Mouse (Mus musculus) cerebellum, adult (tissue): ENCODE data around the gene Tnni3.
"Not testable (repeated sequence)": the region's sequence is repeated elsewhere in the genome, so short reads cannot be mapped to it uniquely, and the experiment has no call there.

Source experiments
- ATAC-seq: cut with Nextera tagmentation; 2 replicates; pipeline ENCODE4 v1.9.2; 2017; ENCODE audit warnings: mild to moderate bottlenecking, moderate library complexity, mixed read lengths; ENCODE audit not compliant: insufficient number of reproducible peaks, low FRiP score, low TSS enrichment

Gene Tnni3

DNA sequence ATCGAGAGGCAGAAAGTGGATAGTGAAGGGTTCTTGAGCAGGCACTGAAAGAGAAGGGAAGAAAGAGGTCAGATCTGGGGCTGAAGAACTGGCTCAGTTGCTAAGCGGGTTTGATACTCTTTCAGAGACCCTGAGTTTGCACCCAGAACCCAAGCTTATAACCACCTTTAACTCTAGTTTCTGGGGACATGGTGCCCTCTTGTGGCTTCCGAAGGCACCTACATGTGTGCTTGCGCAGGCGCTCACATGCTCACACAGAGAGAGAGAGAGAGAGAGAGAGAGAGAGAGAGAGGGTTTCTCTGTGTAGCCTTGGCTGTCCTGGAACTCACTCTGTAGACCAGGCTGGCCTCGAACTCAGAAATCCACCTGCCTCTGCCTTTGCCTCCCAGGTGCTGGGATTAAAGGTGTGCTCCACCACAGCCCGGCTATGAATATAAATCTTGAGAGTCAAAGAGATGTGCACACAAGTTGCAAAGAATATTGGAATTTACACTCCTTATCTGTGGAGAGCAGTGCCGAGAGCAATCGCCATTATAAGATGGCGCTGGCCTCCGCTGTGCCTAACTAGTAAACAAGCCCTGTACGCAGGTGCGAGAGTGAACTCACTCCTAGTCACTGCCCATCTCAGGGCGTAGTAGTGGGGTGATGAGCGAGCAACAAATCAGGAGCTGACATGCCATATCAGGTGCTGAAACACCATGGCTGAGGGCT is at the start of gene Tnni3:
Gene Tnni3, minus strand, starts transcription at position 18 of the 711 bp plus-strand sequence.
- 0 out of 2 replicates have a peak, but pooled peaks have one; percentile 4 for ATAC-seq

DNA sequence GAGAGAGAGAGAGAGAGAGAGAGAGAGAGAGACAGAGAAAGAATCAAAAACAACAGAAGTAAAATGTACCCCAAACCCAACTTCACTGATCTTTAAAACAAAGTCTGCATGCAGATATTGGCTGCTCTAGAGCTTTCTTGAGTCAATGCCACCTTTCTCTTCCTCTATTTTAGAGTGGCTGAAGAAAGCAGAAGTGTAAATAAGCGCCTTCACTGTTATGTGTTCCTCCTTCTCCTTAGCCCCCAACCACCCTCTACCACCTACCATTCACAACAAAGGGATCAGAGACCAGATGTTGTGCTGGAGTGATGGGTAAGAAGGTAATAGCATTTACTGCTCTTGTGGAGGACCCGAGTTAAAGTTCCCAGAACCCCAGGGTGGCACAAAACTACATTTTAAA is 48.3 kb upstream of the Tnni3 start:
- not testable (repeated sequence) for ATAC-seq

DNA sequence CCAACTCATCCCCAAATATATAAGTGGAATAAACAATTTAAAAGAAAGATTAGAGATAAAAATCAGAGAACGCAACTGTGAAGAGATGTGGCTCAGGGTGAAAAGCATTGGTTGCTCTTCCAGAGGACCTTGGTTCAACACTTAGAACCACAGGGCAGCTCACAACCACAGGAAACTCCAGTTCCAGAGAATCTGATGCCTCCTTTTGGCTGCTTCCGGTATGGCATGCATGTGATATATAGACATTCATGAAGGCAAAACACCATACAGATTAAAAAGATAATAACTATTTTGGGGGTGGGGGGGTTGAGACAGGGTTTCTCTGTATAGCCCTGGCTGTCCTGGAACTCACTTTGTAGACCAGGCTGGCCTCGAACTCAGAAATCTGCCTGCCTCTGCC is 38.6 kb upstream of the Tnni3 start:
- ATAC-seq: no peak

DNA sequence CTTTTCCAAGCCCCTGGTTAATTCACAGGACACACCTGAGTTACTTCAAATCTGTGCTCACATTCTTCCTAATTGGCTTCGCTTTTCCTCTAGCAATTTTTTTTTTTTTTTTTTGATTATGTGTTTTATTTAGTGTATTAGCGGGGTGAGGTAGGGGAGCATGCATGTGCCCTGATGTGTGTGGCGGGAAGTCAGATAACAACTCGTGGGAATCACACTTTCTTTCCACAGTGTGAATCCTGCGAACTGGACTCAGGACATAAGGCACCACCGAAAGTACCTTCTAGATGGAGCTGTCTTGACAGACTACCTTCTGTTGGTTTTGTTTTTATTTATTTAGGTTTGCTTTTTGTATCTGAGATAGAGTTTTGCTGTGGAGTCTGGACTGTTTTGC is 33.1 kb upstream of the Tnni3 start:
- ATAC-seq: no peak

DNA sequence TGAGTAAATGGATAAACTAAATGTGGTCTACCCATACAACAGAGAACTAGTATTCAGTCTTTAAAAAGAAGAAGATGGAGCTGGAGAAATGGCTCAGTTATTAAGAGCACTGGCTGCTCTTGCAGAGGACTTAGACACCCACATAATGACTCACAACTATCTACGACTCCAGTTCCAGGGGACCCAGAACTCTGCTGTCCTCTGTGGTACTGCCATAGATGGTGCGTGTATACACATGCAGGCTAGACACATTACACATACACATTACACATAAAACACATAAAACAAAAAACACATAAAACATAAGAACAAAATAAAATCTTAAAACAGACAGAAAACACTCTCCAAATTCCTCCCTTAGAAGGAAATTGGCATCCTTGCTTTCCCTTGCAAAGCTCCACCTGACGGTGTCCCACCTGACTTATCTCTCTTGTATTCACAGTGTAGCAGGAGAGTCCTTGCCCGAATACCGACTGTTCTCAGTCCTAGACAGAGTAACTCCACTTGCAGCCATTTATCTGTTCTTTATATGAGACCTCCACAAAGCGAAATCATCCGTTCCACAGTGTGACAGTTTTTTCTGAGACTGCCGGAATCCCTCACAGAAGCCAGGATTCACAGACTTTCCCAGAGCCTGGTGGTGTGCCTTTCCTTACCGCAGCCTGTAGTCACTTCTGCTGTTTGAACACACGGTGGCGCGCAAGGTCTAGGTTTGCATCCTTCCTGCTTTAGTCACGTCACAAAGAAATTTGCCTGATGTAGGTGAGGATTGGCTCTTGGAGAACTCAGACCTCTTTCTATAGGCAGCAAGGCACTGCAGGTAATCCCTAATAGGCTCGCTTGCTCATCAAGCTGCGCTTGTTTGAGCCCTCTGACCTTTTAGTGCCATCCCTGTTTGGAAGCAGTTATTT is 32.5 kb upstream of the Tnni3 start:
- peak; percentile 95 for ATAC-seq

DNA sequence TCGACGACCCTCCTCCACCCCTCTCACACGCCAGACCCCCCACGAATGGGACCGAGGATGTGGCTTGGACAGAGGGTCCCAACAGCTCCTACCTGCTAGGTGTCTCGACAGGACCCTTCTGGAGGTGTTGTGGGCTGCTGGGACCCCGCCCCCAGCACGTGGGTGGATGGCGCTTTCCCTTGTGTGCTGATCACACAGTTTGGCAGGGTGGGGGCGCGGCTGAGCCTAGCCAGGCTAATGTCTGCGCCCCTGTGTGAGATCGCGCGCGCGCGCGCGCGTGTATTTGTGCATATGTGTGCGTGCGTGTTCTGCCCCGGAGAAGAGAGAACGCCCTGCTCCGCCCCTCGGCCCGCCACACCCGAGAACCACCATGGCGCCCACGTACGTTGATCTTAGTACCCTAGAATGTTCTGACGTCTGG is 23.2 kb upstream of the Tnni3 start, which contains the start of gene Syt5:
Gene Syt5, minus strand, starts transcription at position 321 of the 421 bp plus-strand sequence.
- ATAC-seq: 0 out of 2 replicates have a peak, but pooled peaks have one; percentile 26

DNA sequence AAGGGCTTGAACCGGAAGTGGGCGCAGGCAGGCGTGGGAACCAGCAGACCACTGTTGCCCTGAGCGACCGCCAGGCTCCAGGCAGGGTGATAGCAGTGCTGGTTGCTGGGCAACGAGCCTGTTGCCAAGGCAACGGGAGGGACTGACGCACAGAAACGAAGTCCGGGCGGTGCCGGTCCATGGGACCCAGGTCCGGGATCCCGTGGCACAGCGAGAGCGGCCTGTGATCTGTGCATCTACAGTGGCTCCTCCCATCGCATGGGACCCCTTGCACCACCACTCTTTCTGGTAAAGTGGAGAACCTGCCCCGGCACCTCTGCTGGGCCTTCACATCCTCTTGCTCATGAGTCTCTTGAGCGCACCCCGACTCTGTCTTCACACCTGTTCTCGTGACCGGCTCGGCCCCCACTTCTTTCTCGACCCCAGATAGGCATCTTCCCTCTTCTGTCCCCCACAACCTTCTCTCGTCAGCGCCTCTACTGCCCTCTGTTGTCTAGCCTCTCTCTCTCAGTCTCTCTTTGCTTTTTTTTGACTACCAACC is 22.6 kb upstream of the Tnni3 start:
- peak; percentile 68; the same call in 1 of the 2 replicates for ATAC-seq

DNA sequence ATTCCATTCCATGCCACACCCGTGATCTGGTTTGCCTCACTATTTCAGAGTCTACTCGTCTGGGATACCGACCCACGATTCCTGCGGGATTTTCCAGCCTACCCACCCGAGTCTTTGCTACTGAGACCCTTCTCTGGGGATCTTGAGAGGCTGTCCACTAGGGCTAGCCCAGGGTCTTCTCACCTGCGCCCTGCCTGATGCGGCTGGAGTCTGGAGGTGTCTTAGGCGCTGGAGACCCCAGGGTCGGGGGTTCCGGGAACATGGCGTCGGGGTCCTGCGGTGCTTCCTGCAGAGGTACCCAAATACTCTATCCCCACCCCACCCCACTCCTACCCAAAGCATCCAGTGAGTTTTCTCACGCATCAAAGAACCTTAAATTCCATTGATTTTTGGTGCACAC is 22.0 kb upstream of the Tnni3 start:
- ATAC-seq: no peak

DNA sequence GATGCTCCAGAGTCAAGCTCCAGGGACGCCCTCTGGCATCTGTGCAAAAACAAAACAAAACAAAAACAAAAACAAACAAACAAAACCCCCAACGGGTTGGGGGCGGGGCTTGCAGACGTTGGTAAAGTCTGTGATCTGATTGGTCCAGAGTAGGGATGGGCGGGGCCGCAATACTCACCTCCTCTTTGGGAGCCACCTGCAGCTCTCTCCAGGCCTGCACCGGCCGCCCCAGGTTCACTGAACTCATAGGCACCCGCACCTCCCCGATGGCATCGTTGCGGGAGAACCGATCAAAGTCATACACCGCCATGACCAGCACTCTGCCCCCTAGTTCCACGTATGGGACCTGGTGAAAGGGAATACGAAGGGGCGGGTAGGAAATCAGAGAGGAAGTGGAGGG is 18.0 kb upstream of the Tnni3 start:
- no peak for ATAC-seq

DNA sequence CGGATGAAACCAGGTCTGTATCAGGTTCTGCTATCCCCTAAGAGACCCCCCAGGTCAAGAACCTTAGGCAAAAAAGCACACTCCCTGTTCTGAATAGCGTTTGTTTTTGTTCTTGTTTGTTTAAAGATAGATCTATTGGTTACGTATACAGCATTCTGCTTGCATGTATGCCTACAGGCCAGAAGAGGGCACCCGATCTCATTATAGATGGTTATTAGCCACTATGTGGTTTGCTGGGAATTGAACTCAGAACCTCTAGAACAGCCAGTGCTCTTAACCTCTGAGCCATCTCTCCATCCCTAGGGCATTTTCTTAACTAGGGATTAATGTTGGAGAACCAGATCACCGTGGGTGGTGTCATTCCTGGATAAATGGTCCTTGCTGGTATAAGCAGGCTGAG is 17.3 kb upstream of the Tnni3 start:
- ATAC-seq: no peak

DNA sequence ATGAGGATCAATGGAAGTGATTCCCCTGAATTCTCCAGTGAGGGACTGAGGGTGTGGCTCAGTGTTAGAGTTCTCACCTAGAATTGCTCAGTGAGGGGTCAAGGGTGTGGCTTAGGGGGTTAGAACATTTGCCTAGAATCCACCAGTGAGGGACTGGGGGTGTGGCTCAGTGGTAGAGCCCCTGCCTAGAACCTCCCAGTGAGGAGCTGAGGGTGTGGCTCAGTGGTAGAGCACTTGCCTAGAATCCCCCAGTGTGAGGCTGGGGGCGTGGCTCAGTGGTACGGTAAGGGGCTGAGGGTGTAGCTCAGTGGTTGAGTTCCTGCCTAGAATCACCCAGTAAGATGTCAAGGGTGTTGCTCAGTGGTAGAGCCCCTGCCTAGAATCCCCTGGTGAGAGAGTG is 15.0 kb upstream of the Tnni3 start:
- no peak for ATAC-seq

DNA sequence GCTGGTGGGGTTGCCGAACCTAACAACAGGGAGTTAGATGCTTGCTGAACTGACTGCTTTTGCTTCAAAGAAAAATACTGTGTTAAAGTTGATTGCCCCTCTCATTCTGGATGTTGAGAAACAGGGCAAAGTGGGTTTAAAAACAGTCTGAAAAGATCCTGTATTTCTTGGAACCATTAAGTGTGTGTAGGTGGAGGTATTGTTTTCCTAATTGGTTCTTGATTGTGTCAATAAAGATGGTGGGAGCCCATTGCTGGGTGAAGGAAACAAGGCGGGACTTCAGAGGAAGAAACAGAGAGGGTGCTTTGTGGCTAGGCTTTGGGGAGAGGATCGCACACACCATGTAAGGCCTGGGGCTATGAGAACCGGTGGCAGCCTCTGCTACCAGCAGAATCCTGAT is 13.2 kb upstream of the Tnni3 start:
- ATAC-seq: no peak

DNA sequence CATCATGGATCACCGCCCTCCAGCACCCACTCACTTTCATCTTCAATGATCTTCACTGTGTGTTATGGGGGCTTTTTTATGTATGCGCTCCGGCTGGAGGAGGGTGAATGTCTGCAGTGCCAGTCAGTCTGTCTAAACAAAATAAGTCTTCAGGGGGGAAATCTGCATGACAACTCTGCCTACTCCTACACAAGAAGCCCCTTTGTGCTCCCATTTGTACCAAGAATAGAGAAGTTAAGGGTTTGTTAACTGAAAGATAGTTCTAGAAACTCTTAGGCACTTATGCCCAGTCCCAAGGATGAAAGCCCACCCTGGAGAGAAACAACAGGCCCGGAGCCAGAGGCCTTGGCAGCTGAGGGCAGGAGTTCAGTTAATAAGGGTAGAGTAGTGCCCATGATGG is 12.3 kb upstream of the Tnni3 start:
- ATAC-seq: no peak

DNA sequence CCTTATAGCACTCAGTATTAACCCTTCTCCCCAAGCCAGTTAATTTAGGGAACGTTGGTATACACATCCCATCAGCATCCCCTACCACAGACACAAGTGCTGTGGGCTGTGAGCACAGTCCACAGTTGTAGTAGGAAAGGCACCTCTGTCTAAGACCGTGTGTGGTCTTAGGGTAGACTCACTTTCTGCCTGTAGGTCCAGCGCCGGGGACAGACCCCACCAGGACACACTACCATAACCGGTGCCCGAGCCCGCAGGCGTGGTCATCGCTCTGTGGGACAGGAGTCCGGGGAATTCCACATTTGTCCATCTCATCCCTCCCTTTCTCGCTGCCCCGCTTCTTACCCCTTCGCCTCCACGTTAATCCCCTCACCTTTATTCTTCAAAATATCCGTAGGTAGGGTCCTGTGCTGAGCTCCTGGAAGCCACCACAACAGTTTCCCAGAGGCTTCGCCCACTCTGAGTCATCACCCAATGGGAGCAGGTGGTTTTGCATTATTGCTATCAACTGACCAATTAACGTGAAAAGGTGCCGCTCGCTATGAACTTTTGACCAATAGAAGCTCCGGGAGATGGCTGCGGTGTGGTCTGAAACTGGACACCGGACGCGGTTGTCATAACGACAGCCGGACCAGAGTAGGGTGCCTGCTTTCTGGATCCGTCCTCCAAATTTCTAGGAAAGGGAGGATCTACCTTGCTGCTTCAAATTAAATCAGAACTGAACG is 8.1 kb upstream of the Tnni3 start, which contains the start of gene Dnaaf3:
Gene Dnaaf3, minus strand, starts transcription at position 449 of the 725 bp plus-strand sequence.
- ATAC-seq: no peak

DNA sequence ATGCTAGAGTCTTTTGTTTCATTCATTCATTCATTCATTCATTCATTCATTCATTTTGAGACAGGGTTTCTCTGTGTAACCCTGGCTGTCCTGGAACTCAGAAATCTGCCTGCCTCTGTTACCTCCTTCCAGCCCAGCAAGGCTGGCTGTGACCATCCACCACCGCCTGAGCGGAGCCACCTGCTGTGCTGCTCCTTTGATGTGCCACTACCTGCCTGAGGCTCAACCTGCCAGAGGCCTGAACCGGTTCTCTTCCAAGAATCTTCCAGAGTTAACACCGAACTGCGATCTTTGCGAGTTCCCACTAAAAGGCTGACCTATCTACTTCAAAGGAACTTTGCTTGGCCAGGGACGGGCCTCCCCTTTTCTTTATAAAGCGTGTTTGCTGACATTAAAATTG is 6.1 kb upstream of the Tnni3 start:
- ATAC-seq: not testable (repeated sequence)

DNA sequence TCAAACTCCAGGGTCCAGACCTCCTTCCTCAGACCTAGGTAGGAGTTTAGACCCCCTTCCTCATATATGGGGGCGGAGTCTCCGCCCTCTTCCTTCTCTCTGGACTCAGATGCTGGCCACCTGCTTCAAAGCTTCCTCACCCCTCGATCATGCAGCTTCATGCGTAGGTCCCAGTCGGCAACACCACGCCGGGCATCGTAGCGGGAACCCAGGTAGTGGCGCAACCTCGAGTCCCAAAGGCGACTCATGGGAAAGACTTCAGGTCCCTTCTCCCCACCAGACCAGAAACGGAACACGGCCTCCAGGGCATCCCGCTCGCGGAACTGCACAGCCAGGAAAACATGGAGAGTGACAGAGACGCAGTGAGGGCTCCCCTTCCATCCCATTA is 3.3 kb upstream of the Tnni3 start:
- no peak for ATAC-seq

DNA sequence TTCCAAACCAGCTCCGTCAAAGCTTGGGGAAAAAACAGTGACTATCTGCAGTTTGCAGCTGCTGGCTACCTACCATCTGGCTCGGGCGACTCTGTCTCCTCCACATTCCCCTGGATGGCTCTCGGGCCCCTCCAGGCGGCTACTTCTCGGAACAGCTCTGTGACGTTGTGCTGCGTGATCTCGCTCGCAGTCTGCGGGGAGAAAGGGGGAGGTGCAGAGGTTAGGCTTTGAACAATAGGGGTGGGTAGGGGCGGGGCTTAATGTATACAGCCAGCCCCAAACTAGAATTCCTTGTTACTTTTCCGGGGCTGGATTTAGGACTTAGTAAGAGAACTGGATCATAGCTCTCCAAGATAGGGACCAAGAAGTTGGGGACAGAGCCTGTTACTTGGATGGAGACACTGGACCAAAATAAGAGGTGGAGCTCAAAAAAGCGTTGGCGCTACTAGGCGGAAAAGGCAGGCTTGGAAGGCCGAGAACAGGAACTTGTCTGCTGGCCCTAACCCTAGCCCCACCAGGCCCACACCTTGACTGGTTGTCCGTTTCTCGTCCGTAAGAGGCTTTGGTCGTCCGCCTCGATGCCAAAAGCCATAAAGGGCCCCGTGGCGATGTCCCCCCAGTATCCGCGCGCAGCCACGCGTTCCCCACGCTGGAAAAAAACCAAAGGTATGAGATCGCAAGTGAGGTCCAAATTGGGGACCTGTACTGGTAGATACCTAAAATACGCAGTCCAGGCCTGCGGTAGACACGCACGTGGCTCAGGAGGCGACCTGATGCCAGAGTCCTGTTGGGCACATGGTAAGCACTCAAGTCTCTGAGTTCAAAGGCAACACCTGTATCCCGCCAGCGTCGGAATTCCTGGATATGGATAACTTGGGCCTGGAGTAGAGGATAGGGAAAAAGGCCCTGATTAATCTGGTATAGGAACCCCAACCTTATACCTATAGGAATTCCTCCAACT is 2.6 kb upstream of the Tnni3 start:
- ATAC-seq: peak; percentile 82; the same call in 1 of the 2 replicates

DNA sequence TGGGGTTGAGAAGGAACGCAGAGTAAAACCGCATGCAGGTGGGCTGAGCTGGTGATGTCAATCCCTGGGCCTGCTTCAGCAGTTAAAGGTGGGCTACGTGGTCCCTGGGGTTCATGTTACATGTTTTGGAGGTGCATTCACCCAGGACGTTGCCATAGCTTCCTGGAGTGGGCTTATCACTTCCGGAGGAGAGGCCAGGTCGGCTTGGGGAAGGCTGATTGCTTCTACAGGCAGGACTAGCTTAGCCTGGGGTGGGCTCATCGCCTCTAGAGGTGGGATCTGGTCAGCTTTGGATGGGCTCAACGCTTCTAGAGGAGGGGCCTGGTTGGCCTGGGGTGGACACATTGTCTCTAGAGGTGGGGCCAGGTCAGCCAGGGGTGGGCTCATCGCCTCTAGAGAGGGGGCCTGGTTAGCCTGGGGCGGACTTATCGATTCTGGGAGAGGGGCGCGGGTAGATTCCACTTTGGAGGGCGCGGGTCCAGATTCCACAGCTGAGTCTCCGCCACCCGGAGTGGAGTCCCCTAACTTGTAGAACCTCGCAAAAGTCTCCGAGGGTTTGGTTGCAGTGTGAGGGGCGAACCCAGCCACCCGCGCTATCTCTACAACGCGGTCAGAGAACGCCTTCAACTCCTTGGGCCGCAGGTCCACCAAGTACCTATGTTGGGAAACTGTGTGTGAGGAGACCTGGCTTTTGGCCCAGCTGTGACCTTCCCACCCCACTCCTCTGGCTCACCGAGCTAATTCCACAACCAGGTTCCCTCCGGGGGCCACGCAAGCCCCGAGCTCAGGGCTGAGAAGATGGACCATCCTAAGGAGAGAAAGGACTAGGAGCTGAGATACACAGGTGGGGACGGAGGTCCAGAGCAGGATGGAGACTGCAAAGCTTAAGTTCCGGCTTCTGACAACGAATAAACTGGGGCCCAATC is 561 bp downstream of the Tnni3 start:
- no peak for ATAC-seq
